Mouse (Mus musculus) stomach, postnatal 0 days (tissue): ENCODE data around the gene Ms4a4b.

Source experiments
- CTCF ChIP-seq: IDR thresholded peaks from 2 replicates; pipeline ENCODE4 v1.5.1; 2016; ENCODE audit warnings: antibody characterized with exemption, low read depth, mild to moderate bottlenecking, moderate library complexity
- EP300 ChIP-seq: optimal IDR thresholded peaks from 2 replicates; pipeline ENCODE3; 2016; ENCODE audit warnings: antibody characterized with exemption

DNA sequence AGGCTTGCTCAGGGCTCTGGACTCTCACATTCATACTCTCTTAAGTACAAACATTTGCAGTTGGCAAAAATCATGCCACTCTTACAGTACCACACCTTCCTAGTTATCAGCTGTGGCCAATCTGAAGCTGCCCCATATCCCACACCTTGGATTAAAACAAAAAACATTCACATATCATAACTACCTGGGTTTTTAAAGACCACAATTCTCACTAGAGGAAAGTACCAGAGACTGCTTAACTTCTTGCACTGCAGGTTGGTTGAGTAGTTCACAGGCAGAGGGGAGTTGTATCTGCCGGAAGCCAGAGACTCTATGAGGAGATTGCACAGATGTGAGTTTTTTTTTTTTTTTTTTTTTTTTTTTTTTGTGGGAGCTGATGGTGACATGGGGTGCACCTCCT, 29.3 kb upstream of the Ms4a4b start:
- TF ChIP-seq CTCF (no peak), EP300 (no peak)
